Mouse (Mus musculus): ENCODE results near the gene Bcl9.

Bcl9 gene

DNA sequence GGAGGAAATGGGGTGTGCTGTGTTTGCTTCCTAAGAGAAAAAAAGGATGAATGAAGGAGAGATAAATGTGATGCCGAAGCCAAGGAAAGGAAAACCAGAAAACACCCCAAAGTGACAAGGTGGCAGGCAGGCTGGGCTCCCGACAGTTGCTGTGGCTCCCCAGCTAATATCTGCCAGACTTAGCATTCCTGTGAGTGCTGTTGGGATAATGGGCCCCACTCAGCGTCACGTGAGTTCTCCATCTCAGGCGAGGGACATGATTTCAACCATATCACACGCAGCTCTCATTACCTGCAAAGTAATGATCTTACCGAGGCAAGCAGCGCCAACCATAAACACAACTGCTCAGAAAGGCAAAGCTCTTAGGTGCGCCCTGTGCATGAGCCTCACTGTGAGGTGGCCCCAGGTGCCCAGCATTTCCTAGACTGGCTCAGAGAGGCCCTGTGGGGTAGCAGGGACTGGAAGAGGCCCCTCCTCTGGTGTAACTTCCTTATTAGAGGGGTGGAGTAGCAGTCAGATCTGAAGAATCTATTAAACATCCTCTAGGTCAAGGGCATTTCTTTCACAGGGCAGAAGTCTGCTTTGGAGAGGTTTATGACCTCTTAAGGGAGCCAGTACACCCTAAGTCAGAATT is 41.9 kb downstream of the Bcl9 start:
- TF ChIP-seq GATA4 (IDR thresholded peaks at IDR 0.05; ENCODE audit: insufficient replicate concordance, low read length): no peak

DNA sequence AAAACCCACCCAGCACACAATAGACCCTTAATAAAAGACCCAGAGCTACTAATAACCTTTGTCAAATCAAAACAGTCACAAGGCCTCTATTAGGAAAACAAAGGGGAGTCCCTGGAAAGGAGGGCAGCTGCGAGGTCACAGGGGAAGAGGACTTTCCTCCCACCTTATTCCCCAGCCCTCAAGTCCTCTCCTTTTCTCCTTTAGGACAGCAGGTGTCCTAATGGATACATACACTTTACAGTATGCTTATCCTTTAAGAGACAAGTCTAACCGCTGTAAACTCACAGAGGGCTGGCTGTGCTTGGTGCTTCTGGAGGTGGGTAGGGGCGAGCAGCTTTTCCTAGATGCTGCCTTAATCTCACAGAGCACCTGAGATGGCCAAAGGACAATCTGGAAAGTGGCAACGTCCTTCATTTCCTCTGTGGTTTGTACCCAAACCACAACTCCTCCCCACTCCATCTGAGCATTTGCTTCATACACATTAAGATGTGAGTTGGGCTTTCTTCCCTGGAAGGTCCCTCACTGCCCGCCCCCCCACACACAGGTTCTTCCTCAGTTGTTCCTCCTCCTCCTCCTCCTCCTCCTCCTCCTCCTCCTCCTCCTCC is 42.8 kb downstream of the Bcl9 start:
- TF ChIP-seq GATA4 (IDR thresholded peaks at IDR 0.05; ENCODE audit: insufficient replicate concordance, low read length): no peak

DNA sequence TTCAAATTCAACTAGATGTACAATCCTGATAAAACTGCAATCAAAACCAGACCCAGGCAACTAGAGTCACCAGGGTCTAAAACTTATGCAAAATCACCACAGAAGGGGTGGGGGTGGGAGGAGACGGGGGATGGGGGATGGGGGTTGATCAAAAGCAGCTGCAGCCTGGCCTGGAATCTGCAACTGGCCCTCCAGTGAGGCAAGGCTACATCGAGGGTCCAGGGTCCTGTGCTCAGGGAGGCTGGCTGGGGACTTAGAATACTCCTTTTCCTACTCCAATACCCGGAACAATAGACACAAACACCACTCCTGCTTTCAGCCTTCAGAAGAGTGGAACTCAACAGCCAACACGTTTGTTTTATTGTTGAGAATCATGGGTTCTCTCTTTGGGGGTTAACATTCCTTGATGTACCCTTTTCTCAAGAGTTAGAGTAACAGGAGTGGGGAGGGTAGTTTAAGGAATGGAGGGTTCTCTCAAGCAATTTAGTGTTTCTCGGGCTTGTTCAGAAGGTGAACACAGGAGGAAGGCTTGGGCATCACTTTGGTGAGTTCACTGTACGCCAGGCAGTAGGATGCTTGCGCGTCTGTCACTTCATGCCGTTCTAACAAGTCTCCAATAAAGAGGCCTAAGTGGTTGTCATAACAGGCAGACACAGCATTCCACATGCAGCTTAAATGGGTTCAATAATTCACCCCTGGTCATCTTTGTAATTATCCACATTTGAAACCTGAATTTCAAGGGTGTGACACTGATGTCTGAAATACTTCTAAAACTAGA is 43.7 kb downstream of the Bcl9 start:
- TF ChIP-seq GATA4 (IDR thresholded peaks at IDR 0.05; ENCODE audit: insufficient replicate concordance, low read length): no peak

DNA sequence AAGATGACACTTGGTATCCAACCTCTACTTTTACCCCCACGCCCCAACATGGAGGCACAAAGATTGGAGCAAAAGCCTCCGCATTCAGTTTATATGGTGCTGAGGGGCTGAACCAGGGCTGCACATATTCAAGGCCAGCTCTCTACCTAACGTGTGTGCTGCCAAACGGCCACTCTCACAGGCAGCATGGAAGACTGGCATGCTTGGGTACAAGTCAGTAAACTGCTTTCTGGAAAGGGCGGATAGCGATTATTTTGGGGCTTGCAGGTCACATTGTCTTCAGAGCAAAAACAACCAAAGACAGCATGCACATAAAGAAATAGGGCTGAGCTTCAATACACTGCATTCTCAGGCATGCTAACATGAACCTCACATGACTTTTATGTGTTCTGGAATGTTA is 44.8 kb downstream of the Bcl9 start:
- TF ChIP-seq GATA4 (IDR thresholded peaks at IDR 0.05; ENCODE audit: insufficient replicate concordance, low read length): no peak

DNA sequence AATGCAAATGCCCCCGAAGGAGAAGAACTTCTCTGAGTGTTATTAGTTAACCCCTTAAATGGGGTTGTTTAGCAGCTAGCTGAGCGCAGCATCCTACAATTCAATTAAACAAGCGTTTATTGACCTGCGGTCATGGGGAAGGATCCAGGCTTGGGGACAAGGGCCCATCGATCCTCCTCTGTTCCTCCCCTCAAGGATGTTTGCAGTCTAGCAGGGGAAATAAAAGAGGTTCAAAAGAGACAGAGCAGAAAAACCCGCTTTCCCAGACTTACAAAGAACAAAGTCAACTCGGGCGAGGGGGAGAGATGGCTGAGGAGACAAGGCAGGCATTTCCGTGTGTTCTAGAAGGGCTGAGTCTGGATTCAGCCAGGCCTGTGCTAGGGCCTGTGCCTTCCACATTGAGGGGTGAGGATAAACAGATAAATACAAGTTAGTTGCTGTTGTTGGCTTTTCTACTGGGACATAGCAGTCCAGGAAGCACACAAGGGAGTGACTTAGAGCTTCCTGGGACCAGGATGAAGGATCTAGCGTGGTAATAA is 55.0 kb downstream of the Bcl9 start:
- TF ChIP-seq GATA4 (IDR thresholded peaks at IDR 0.05; ENCODE audit: insufficient replicate concordance, low read length): no peak

DNA sequence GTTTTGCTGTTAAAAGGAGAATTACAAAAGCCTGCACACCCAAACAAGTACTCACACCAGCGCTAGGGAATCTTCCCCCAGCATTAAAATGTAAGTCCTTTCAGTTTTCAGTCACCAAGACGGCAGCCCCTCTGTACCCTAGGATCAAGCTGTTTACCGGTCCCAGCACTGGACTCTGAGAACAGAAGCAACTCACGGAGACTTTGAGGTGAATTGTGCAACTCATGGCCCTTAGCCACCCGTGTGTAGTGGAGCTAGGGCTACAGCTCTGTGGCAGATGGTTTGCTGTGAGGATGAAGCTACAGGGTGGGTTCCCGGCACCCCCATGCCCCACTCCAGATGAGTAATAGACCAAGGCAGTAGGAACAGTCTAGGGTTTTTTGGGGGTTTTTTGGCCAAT is 55.9 kb downstream of the Bcl9 start:
- no peak for TF ChIP-seq GATA4 (IDR thresholded peaks at IDR 0.05; ENCODE audit: insufficient replicate concordance, low read length)

DNA sequence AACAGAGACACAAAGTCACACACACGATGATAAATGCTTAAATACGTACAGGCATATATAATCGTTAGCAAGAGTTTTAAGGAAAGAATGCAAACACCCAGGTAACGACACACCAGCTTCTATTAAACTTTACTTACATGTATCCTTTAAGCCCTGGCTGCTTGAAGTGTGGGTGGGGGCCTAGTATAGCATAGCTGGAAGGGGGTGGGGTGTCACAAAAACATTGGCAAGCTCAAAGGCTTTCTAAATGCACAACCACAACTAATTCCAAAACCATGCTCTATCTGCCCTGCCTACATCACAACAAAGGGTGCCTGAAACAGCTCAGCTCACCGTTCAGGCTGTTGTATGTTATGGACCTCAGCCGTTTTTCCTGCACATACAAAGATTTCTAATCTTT is 57.9 kb downstream of the Bcl9 start:
- TF ChIP-seq GATA4 (IDR thresholded peaks at IDR 0.05; ENCODE audit: insufficient replicate concordance, low read length): no peak

DNA sequence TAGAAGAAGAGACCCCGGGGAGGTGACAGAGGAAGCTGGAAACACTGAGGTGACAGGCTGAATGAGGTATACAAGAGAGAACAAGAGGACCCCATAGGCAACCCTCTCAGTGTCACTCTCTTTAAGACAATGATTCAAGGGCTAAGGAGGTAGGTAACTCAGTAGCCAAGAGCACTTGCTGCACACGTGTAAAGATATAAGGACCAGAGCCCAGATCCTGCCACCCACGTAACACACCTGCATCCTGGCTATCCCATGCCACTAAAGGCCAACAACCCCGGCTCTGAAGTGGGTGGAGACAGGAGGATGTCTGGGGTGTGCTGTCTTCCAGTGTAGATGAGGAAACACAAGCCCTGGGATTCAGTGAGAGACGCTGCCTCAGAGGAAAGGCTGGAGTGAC is 58.4 kb downstream of the Bcl9 start:
- TF ChIP-seq GATA4 (IDR thresholded peaks at IDR 0.05; ENCODE audit: insufficient replicate concordance, low read length): no peak

DNA sequence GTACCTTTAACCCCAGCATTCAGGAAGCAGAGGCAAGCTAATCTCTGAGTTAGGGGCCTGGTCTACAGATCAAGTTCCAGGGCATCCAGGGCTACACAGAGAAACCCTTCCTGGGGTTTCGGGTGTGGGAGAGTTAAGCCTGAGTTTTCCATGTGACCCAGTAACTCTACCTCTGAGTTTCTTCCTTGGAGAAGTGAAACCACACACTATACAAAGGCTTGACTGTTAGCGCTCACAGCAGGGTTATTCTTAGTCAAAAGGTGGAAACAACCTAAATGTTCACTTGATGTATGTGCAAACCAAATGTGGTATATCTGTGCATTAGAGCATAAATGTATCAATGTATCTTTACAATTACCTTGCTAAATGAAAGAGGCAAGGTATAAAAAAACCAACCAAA is 59.2 kb downstream of the Bcl9 start:
- no peak for TF ChIP-seq GATA4 (IDR thresholded peaks at IDR 0.05; ENCODE audit: insufficient replicate concordance, low read length)

DNA sequence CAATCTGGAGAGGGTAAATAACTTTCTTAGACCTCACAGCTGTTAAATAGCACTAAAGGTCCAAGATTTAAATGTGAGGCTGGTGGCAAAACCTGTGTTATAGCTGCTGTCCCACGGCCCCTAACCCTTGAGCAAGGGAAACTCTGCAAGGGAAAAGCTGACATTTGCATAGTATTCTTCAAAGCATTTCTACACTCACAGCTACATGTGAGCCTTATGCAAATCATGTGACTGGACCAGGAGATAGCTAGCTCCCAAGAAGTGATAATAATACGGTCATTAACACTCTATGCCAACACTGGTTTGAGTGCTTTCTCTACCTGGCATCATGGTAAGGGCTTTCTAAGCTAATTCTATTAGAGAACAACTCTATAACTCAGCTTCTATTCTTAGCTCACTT is 60.3 kb downstream of the Bcl9 start:
- TF ChIP-seq GATA4 (IDR thresholded peaks at IDR 0.05; ENCODE audit: insufficient replicate concordance, low read length): no peak

DNA sequence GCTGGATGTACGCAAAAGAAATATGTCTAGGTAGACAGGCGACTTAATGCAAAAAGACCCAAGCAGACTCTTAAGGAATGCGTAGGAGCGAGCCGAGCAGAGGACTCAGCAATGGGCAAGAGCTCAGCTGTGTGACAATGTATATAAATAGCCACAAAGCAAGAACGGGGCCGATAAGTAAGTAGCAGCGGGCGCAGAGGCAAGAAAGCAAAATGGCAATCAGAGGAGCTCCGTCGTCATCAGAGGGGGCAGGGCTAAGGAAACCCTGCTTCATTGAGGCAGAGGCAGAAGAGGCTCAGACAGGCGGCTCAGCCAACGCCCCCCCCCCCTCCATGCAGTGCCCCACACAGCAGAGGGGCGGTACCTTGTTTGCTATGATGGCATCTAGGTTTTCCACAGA is 62.9 kb downstream of the Bcl9 start:
- TF ChIP-seq GATA4 (IDR thresholded peaks at IDR 0.05; ENCODE audit: insufficient replicate concordance, low read length): no peak

DNA sequence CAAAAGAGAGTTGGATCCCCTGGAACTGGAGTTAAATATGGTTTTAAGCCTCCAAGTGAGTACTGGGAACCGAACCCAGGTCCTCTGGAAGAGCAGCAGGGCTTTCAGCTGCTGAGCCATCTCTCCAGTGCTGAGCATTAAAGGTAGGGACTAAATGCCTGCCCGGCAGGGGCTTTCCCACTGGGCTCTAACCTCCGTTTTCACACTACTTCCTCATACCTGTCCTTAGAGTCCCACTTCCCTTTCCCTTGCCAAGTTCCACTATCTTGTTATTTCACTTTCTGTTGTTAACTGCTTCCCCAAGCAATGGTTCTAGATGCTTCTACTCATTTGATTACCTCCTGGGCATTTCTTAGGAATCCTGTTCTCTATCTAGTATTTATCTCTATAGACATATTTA is 65.4 kb downstream of the Bcl9 start:
- no peak for TF ChIP-seq GATA4 (IDR thresholded peaks at IDR 0.05; ENCODE audit: insufficient replicate concordance, low read length)

DNA sequence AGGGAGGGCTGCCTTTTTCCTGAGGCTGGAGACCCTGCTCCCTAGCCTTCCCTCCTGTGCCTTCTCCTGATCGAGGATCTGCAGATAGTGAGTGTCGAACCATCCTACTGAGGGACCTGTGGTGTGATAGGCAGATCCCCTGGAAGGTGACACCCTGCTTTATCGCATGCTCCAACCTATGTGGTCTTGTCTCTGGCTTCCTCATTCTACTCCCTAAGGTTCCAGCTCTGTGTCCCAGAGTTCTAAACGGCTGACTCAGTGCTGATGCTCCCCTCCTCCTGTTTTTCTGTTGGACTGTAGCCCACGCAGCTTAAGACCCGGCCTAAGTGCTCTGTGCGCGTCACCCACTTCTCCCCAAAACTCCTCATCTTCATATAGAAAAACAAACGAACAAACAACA is 65.9 kb downstream of the Bcl9 start:
- TF ChIP-seq GATA4 (IDR thresholded peaks at IDR 0.05; ENCODE audit: insufficient replicate concordance, low read length): no peak

DNA sequence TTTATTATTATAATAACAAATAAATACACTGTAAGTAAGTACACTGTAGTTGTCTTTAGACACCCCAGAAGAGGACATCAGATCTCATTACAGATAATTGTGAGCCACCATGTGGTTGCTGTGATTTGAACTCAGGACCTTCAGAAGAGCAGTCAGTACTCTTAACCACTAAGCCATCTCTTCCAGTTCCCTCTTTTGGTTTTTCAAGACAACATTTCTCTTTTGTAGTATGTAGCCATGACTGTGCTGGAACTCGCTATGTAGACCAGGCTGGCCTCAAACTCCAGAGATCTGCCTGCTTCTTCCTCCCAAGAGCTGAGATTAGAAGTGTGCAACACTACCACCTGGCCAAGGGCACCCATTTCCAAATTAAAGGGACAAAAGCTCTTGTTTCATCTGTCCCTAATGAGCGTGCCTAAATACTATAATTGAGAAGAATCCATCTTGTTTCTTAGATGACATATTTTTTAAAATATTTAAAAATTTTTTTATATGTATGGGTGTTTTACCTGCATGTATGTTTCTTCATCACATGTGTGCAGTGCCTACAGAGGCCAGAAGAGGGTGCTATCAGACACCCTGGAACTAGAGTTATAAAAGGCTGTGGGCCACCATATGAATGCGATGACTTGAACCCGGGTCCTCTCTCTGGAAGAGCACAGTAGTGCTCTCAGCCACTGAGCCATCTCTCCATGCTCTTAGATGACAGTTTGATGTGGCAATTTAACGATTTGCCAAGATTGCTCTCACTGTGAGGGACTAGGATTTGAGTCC is 66.9 kb downstream of the Bcl9 start:
- no peak for TF ChIP-seq GATA4 (IDR thresholded peaks at IDR 0.05; ENCODE audit: insufficient replicate concordance, low read length)

DNA sequence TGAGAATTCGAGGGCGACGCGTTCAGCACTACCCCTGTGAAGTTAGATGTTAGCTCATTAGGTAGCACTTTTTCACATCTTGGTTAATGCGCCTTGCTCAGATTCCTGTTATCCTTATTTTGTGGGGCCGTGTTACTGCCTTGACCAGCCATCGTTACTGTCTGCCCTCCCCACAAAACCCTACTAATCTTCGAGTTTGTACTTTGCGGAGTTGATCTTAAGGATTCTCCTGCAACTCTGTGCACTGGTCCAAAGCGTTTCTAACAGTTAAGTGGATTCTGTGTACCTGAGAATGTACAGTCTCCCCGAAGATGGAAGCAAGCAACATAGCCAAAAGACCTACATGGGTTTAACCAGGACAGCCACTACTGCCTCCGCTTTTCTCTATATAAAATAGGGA is 69.3 kb downstream of the Bcl9 start:
- TF ChIP-seq GATA4 (IDR thresholded peaks at IDR 0.05; ENCODE audit: insufficient replicate concordance, low read length): no peak

All from liver, adult (tissue).